13 mouse cellular contexts compared by ENCODE assay signal in the genomic region with DNA sequence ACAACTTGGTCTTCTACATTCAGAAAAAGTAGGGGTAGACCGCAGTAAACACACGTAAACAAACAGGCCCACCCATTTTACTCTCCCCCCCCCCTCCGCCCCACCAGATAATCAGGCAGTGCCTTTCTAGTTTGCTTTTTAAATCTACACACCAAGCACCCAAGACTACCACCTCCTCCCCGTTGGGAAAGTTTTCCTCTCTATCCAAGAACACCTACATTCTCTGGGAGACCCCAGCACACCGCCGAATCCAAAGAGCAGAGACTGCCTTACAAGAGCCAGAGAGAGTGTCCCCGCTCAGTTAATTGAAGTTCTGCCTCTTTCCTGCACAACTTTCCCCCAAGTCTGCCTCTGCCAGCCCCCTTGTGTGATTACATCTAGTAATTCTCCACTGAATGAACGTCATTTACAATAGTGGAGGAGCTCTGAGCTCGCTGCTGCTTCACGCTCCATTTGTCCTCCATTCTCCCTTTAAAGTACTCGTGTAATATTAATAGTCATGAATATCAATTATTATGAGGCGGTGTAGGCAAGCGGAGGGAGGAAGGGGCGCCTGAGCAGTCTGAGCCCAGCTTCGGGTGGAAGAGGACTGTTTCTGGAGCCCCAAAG. TPM values are rescaled to one million over a fixed set of nuclear protein-coding genes. Genes with fewer than 3 reads are reported as not detected.
DNase-seq lines count a peak whose midpoint lies in the region; ATAC-seq and TF ChIP-seq lines count a peak whose summit lies in the region.
"Had no signal": no experiment of that assay in that cellular context is flagged by ENCODE, and none has a peak within 500 bp of the region (broad histone marks: within the 10 kb centered on the region; RNA-seq: fewer than 3 reads in every experiment).

No protein-coding gene starts in this region.

- H3K36me3 ChIP-seq in forebrain, embryonic 10.5 days (replicated peaks): no peaks in the 10 kb centered on the region
- H3K36me3 ChIP-seq in forebrain, postnatal 0 days (ENCODE audit: insufficient read depth): no peaks in the 10 kb centered on the region
- no peaks in the 10 kb centered on the region for H3K36me3 ChIP-seq in hindbrain, embryonic 13.5 days
- no peaks in the 10 kb centered on the region for H3K36me3 ChIP-seq in limb, embryonic 15.5 days
- H3K36me3 ChIP-seq in neural tube, embryonic 15.5 days: no peaks in the 10 kb centered on the region

- peak; percentile 46 for DNase-seq in forebrain, embryonic 10.5 days (ENCODE audit: extremely low spot score, low spot score)
- DNase-seq in forebrain, postnatal 0 days: no peak
- no peak for DNase-seq in heart, adult 18-20 months
- no peak for DNase-seq in lung, adult 2 months
- DNase-seq in left cerebral cortex, adult 2 months (ENCODE audit: extremely low spot score in 1 of 2, low spot score in 2 of 2): no peak
- DNase-seq: adrenal gland, adult 8-10 months; cerebellum, adult 8-10 months; heart, postnatal 36 days had no signal

- no peak for TF ChIP-seq CTCF in forebrain, postnatal 0 days (IDR thresholded peaks at IDR 0.05; ENCODE audit: low read depth)
- TF ChIP-seq CTCF in lung, adult 2 months (IDR thresholded peaks at IDR 0.05; ENCODE audit: insufficient read depth, low read length): no peak
- no peak for TF ChIP-seq CTCF in left cerebral cortex, adult 2 months (IDR thresholded peaks at IDR 0.05)

- no peak for TF ChIP-seq POLR2A in lung, adult 2 months (IDR thresholded peaks at IDR 0.05; ENCODE audit: borderline replicate concordance, extremely low read depth, low read depth, low read length)

- peaks cover 100% of the 10 kb centered on the region for H3K27me3 ChIP-seq in forebrain, embryonic 10.5 days (ENCODE audit: poor library complexity, severe bottlenecking)
- peaks cover 81% of the 10 kb centered on the region for H3K27me3 ChIP-seq in forebrain, postnatal 0 days (ENCODE audit: insufficient read depth, low read length)
- peaks cover 79% of the 10 kb centered on the region for H3K27me3 ChIP-seq in hindbrain, embryonic 13.5 days
- H3K27me3 ChIP-seq in limb, embryonic 15.5 days: peaks cover 59% of the 10 kb centered on the region
- peaks cover 55% of the 10 kb centered on the region for H3K27me3 ChIP-seq in neural tube, embryonic 15.5 days (replicated peaks)

- under 1% methylated on average over 15 of the region's 15 CpGs for WGBS in forebrain, embryonic 10.5 days
- WGBS in forebrain, postnatal 0 days: 1% methylated on average over 15 of the region's 15 CpGs
- WGBS in hindbrain, embryonic 13.5 days: under 1% methylated on average over 15 of the region's 15 CpGs
- 5% methylated on average over 15 of the region's 15 CpGs for WGBS in limb, embryonic 15.5 days
- 4% methylated on average over 15 of the region's 15 CpGs for WGBS in neural tube, embryonic 15.5 days
- WGBS in lung, adult 2 months: 2% methylated on average over 15 of the region's 15 CpGs

- peak overlapping the region; percentile 87 for H3K27ac ChIP-seq in forebrain, embryonic 10.5 days
- H3K27ac ChIP-seq in forebrain, postnatal 0 days (ENCODE audit: low read depth, low read length): no peak overlapping the region
- H3K27ac ChIP-seq in hindbrain, embryonic 13.5 days: peak overlapping the region; percentile 82
- H3K27ac ChIP-seq in limb, embryonic 15.5 days: peak overlapping the region; percentile 82
- H3K27ac ChIP-seq in neural tube, embryonic 15.5 days (replicated peaks): no peak overlapping the region
- H3K27ac ChIP-seq in left cerebral cortex, adult 2 months: no peak overlapping the region

- H3K4me2 ChIP-seq in forebrain, postnatal 0 days (ENCODE audit: low read depth): no peak overlapping the region
- peak overlapping the region; percentile 54 for H3K4me2 ChIP-seq in hindbrain, embryonic 13.5 days
- peak overlapping the region; percentile 49; the same call in 1 of the 2 replicates for H3K4me2 ChIP-seq in limb, embryonic 15.5 days
- peak overlapping the region; percentile 25 for H3K4me2 ChIP-seq in neural tube, embryonic 15.5 days
- H3K4me2 ChIP-seq: liver, embryonic 11.5 days had no signal

- no peaks in the 10 kb centered on the region for H3K9me3 ChIP-seq in forebrain, embryonic 10.5 days
- H3K9me3 ChIP-seq in forebrain, postnatal 0 days (ENCODE audit: low read length): no peaks in the 10 kb centered on the region
- no peaks in the 10 kb centered on the region for H3K9me3 ChIP-seq in hindbrain, embryonic 13.5 days
- H3K9me3 ChIP-seq in limb, embryonic 15.5 days: no peaks in the 10 kb centered on the region
- H3K9me3 ChIP-seq in neural tube, embryonic 15.5 days (replicated peaks): no peaks in the 10 kb centered on the region

- H3K4me3 ChIP-seq in forebrain, embryonic 10.5 days: peak overlapping the region; percentile 52
- H3K4me3 ChIP-seq in forebrain, postnatal 0 days (ENCODE audit: low read depth, low read length): no peak overlapping the region
- H3K4me3 ChIP-seq in hindbrain, embryonic 13.5 days: peak overlapping the region; percentile 47
- H3K4me3 ChIP-seq in limb, embryonic 15.5 days: peak overlapping the region; percentile 45
- peak overlapping the region; percentile 15 for H3K4me3 ChIP-seq in neural tube, embryonic 15.5 days (replicated peaks)
- H3K4me3 ChIP-seq in lung, adult 2 months (replicated peaks; ENCODE audit: extremely low read depth, low read depth, low read length): no peak overlapping the region
- no peak overlapping the region for H3K4me3 ChIP-seq in left cerebral cortex, adult 2 months

- H3K4me1 ChIP-seq in forebrain, embryonic 10.5 days: peaks cover 26% of the 10 kb centered on the region
- no peaks in the 10 kb centered on the region for H3K4me1 ChIP-seq in forebrain, postnatal 0 days (ENCODE audit: insufficient read depth)
- peaks cover 8% of the 10 kb centered on the region for H3K4me1 ChIP-seq in hindbrain, embryonic 13.5 days (replicated peaks)
- peaks cover 10% of the 10 kb centered on the region; the same call in 1 of the 2 replicates for H3K4me1 ChIP-seq in limb, embryonic 15.5 days
- peaks cover 12% of the 10 kb centered on the region for H3K4me1 ChIP-seq in neural tube, embryonic 15.5 days
- no peaks in the 10 kb centered on the region for H3K4me1 ChIP-seq in lung, adult 2 months (ENCODE audit: control insufficient read depth, insufficient read depth, low read length)

- no peak for ATAC-seq in forebrain, postnatal 0 days
- peak; percentile 17; the same call in 1 of the 2 replicates for ATAC-seq in hindbrain, embryonic 13.5 days (ENCODE audit: low FRiP score)
- ATAC-seq in limb, embryonic 15.5 days (ENCODE audit: insufficient number of reproducible peaks, low FRiP score, low TSS enrichment, low read depth): no peak
- no peak for ATAC-seq in neural tube, embryonic 15.5 days (ENCODE audit: low FRiP score)

- no peak overlapping the region for H3K9ac ChIP-seq in forebrain, postnatal 0 days
- H3K9ac ChIP-seq in hindbrain, embryonic 13.5 days: peak overlapping the region; percentile 78
- H3K9ac ChIP-seq in limb, embryonic 15.5 days: no peak overlapping the region
- no peak overlapping the region for H3K9ac ChIP-seq in neural tube, embryonic 15.5 days (replicated peaks)

- intact Hi-C loops in left cerebral cortex, adult 2 months (cut with DNase I): no loop called here

RNA-seq across cellular contexts. Expression of a gene that starts 2.9 kb away (rescaled TPM):
- polyA plus RNA-seq in forebrain, embryonic 10.5 days (2016; fragmentation: Nextera tagmentation; extraction: Ambion mirVana): 29.8 and 32.2 TPM in 2 replicates
- 1.0 and 1.6 TPM in 2 replicates for total RNA-seq in forebrain, postnatal 0 days (2014; rRNA removed)
- polyA plus RNA-seq in forebrain, postnatal 0 days (2015; fragmentation: Nextera tagmentation; extraction: Ambion mirVana): 1.5 and 1.8 TPM in 2 replicates
- polyA plus RNA-seq in hindbrain, embryonic 13.5 days (2015; fragmentation: Nextera tagmentation; extraction: Ambion mirVana): 93.5 and 103 TPM in 2 replicates
- polyA plus RNA-seq in limb, embryonic 15.5 days (2015; fragmentation: Nextera tagmentation; extraction: Ambion mirVana): 57.8 and 59.6 TPM in 2 replicates
- 29.5 and 46.0 TPM in 2 replicates for polyA plus RNA-seq in neural tube, embryonic 15.5 days (2015; fragmentation: Nextera tagmentation; extraction: Ambion mirVana)
- not detected for total RNA-seq in heart, adult 18-20 months (2021)
- polyA plus RNA-seq in lung, adult 2 months (2012; rRNA removed): not detected in 2 replicates
- total RNA-seq in left cerebral cortex, adult 2 months (2021): 1 to 10 TPM in 1 of 2 experiments, under 1 TPM in 1; 0.79 to 1.1 TPM
- total RNA-seq: heart, postnatal 36 days; MEL had no signal

Comparison
In these comparisons a context has a peak if more than half of its experiments do, and no peak if none do; other contexts are left out.
1. H3K27ac ChIP-seq: peak in forebrain, embryonic 10.5 days (single experiment), hindbrain, embryonic 13.5 days (single experiment) and limb, embryonic 15.5 days (single experiment); none in forebrain, postnatal 0 days (single experiment), neural tube, embryonic 15.5 days (single experiment) and left cerebral cortex, adult 2 months (single experiment).
2. H3K4me3 ChIP-seq: peak in forebrain, embryonic 10.5 days (single experiment), hindbrain, embryonic 13.5 days (single experiment), limb, embryonic 15.5 days (single experiment) and neural tube, embryonic 15.5 days (single experiment); none in forebrain, postnatal 0 days (single experiment), lung, adult 2 months (single experiment) and left cerebral cortex, adult 2 months (single experiment).
3. RNA of a gene that starts 2.9 kb away (polyA plus RNA-seq): 93.5 to 103 TPM in hindbrain, embryonic 13.5 days, 57.8 to 59.6 TPM in limb, embryonic 15.5 days, 29.5 to 46.0 TPM in neural tube, embryonic 15.5 days and 29.8 to 32.2 TPM in forebrain, embryonic 10.5 days; 1.5 to 1.8 TPM in forebrain, postnatal 0 days and not detected in lung, adult 2 months; every median in the first group is over 10 times any median in the second.